Mouse (Mus musculus) adrenal gland, adult 2 months (tissue): ENCODE measurements around the gene Morc3. TPM values are rescaled to one million over a fixed set of nuclear protein-coding genes. Genes with fewer than 3 reads are reported as not detected.
A peak's percentile ranks its signal among the peaks of the same experiment; 100 is the strongest.

Experiments used
- DNase-seq: peaks from one replicate; pipeline ENCODE4 v3.0.0; 2021
- polyA plus RNA-seq: library from polyadenylated mRNA; depleted of rRNA; stranded (reverse); fragments of >200 nt; gene quantifications from 2 replicates; pipeline ENCODE4 v1.2.3, GENCODE M21; 2012
- total RNA-seq, 2 experiments: library from RNA; stranded (reverse); gene quantifications; 2 replicates each; pipeline ENCODE4 v1.2.3; 2021

Gene Morc3
- total and polyA plus RNA-seq, 3 experiments, result 1.5 to 30.9 (median 28.0) TPM

DNA sequence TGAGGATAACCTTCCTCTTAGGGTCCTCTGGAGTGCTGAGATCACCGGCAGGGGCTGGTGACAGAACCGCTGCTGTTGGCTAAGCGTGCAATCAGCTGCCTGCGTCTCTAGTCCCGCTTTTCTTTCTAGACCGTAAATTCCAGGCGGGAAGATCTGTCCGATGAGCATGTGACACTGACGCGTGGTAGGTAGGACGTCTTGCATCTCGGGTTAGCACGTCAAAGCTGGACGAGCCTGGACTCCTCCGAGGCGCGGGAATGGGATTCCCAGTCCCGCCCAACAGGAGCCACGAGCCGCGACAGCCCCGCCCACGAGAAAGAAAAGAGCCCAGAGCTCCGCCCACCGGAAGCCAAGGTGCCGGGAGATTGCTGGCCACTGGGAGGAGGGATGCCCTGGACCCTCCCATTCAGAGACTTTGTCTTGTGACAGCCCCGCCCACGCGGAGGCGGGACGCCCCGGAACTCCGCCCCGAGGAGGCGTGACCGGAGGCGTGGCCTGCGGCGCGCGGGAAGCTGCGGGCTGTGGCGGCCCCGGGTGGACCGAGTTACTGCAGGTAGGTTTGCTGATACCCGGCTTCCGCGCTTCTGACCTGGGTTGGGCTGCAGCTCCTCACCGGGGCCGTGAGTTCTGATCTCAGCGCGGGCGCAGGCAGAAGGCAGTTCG lies 51.6 kb downstream of the Morc3 start, which contains the start of gene Chaf1b:
Chaf1b (plus strand) TSS at position 479 of the 663 bp plus-strand sequence.
- DNase-seq, result peak; percentile 98

- peak; percentile 31 for DNase-seq
Observed at GRCm38 (mm10) chr16:93884086-93884721, 52.3 kb downstream of the Morc3 start.

DNA sequence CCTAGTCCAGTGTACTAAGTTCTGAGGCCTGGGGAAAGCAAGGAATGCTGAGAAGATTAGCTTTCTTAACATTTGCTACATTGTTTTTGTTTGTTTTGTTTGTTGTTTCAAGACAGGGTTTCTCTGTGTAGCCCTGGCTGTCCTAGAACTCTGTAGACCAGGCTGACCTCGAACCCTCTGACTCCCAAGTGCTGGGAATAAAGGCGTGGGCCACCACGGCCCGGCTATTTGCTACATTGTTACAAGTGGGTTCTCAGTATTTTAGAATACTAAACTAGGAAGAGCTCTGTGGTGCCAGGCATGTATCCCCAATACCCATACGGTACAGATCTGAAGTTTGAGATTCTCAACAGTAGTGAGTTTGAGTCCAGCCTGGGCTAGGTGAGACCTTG lies 52.8 kb downstream of the Morc3 start:
- DNase-seq, result no peak

DNA sequence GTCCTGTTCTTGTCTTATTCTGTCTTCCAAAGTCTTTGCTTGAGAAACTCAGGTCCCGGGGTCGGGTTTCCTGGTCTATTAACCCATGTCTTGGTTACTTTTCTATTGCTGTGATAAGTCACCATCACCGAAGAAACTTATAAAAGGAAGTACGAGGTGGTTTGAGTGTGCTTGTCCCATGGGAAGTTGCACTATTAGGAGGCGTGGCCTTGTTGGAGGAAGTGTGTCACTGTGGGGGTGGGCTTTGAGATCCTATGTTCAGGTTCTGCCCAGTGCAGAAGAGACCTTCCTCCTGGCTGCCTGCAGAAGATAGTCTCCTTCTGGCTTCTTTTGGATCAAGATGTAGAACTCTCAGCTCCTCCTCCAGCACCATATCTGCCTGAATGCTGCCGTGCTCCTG lies 56.6 kb downstream of the Morc3 start:
- DNase-seq, result no peak

- no peak for DNase-seq
Observed at GRCm38 (mm10) chr16:93890948-93891604, 59.2 kb downstream of the Morc3 start.

GRCm38 (mm10) chr16:93893285-93893684 lies 61.4 kb downstream of the Morc3 start:
- no peak for DNase-seq

GRCm38 (mm10) chr16:93903027-93903426 lies 71.1 kb downstream of the Morc3 start:
- no peak for DNase-seq

DNA sequence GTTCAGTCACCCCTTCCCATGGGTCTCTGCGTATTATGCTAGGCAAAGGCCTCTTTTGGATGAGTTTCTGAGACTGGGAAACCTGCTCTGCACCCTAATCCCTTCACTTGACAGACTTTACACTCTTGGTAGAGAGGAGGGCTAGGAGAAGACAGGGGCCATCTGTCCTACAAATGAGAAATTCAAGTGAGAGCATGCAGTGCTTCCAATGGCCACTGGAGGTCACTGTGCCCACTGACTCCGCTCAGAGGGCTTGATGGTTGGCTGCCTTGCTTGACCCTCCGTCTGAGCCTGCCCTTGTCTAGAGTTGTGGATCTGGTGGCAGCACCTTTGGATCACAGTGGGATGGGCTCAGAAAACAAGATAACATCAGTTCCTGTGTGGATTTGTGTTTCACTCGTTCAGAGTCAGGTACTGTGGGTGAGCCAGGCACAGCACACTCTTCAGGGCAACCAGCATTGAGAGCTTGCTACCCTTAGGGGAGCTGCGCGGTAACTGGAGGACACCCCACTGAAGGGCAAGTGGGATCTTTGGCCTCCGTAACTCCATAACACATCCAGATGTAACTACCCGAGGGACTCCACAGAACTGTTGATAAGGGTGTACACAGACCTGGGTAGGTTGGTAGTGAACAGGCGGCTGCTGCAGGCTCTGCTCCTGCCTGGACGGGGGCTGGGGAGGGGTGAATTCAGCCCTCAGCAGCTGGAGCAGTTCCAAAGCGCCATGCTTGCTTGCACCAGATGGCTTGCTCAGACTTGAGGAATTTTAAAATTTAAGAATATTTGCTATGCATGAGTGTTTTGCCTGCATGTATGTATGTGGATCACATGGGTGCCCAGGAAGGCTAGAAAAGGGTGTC lies 74.5 kb downstream of the Morc3 start:
- DNase-seq, result peak; percentile 47

DNA sequence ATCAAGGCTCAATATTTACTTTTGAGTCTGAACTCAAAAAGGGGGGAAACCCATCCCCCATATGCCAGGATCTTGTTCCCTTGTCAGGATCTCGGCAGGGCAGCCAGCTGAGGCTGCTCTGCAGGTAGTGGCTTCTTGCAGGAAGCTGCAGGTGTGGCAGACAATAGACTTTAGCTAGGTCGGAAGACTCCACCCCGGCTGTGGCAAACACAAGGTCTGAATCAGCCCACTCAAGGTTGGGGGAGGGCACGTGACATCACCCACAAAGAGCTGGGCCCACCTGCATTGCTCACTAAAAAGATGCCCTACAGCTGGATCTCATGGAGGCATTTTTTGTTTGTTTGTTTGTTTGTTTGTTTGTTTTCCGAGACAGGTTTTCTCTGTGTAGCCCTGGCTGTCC lies 75.8 kb downstream of the Morc3 start:
- DNase-seq, result no peak

GRCm38 (mm10) chr16:93908196-93908595 lies 76.3 kb downstream of the Morc3 start:
- no peak for DNase-seq

GRCm38 (mm10) chr16:93909936-93910335 lies 78.0 kb downstream of the Morc3 start:
- DNase-seq, result peak; percentile 33

GRCm38 (mm10) chr16:93910735-93911665 lies 79.1 kb downstream of the Morc3 start:
- DNase-seq, result no peak

DNA sequence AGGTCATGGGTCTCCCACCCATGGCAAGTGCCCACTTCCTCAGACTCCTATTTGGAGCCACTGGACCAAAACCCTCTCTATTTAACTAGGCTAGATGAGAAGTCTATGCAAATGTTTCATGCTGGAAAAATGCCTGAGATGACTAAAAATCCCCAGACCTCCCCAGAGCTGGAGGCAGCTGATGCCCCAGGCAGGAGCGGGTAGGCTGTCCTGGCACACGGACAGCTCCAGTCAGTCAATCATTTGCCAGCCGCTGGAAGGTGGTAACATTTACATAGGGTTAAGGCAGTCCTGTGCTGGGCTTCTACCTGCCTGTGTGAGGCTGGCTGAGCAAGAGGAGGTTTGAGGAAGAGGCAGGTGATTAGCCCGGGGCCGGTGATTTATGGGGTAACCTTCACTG lies 80.2 kb downstream of the Morc3 start:
- peak; percentile 39 for DNase-seq

GRCm38 (mm10) chr16:93912808-93913207 lies 80.9 kb downstream of the Morc3 start:
- DNase-seq, result no peak

DNA sequence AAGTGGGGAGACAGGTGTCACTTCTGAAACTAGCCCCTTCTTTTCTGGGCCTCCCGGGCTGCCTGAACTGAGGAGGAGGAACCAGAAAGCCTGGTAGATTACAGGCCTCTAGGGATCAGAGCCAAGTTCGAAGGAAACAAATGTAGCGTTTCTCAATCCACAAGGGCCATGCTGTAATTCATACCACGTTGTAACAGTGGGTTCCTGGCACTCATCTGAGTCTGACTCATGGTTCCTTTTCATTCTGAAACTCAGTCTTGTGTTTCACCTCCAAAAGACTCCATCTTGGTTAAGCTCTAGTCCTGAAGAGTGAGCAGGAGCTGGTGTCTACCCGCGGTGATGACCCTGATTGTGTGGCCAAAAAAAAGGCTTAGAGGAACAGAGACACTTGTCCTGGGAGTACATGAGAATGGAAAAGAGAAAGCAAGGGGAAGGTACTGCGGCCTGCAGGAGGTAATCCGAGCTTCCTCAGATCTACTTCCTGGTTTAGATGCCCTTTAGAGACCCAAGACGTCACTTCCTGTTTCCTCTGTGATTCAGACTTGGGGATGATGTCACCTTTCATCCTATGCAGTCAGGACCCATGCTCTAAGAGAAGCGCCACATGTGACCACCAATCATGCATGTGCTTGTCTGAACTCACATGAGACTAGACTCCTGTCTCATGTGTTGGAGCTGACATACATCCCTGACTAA lies 82.1 kb downstream of the Morc3 start:
- DNase-seq, result peak; percentile 69

DNA sequence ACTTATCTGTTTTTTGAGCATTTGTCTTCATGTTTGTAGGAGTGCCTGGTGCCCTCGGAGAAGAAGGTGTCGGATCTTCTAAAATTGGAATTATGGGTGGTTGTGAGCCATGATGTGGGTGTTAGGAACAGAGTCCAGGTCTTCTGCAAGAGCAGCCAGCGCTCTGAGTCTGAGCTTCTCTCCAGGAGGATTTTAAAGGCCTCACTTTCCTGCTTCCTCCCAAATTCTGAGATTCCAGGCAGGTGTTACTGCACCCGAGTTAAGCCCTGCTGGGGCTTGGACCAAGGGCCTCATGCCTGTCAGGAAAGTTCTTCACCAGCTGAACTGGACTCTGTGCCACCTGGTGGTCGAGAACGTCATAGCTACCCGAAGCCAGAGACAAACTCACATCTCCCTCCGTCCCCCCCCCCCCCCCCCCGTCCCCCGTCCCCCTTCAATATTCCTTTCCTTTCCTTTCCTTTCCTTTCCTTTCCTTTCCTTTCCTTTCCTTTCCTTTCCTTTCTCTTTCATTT lies 83.5 kb downstream of the Morc3 start:
- no peak for DNase-seq

DNA sequence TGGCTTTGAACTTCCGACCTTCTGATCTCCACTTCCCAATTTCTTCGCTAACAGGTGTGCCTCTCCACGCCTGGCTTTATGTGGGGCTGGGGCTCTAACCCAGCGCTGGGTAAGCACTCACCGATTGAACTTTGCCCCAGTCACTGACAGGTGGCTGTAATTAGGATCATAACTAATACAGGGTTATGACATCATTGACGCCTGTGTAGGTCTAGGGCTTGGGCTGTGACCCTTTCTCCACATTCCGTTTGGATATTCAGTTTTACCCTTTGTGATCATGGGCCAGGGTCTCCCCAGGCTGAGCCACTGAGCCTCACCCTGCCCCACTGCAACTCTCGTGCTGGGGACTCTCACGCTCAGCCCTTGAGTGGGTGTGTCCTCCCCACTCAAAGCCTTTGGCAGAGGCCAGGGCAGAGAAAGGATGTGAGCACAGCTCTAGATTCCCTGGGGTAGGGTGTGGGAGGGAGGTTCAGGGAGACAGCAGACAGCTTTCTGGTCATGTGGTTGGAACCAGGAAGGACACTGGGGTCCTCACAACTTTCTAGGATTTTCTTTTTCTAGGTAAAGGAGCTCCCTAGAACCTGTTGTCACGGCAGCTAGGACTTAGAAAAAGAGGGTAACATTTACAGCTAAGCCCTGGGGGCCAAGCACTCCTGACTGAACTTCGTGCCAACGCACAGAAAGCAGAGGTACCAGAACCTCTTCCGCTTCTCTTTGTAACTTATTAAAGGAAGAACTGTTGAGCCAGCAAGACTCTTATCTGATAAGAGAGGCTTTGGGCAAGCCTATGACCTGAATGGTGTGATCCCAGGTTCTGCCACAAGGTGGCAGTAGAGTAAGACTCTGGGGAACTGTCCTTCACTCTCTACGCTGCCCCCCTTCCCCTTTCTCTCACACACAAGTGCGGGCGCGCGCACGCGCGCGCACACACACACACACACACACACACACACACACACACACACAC lies 86.1 kb downstream of the Morc3 start:
- DNase-seq, result peak; percentile 82

DNA sequence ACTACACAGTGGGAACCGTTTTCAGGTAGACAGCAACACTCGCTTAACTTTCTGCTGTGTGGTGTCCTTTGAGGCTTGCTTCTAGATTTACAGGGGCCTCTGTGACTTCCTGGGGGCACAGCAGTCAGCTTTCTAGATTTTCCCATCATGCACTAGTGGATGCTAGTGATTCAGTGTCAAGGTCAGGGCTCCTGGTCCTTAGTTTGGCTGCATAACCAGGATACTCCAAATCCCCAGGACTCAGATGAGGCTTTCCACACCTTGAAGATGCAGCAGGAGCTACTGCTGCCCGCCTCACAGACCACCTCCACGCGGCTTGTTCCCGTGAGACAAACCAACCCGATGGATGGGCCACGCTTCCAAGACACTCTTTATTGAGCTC lies 86.7 kb downstream of the Morc3 start:
- no peak for DNase-seq

DNA sequence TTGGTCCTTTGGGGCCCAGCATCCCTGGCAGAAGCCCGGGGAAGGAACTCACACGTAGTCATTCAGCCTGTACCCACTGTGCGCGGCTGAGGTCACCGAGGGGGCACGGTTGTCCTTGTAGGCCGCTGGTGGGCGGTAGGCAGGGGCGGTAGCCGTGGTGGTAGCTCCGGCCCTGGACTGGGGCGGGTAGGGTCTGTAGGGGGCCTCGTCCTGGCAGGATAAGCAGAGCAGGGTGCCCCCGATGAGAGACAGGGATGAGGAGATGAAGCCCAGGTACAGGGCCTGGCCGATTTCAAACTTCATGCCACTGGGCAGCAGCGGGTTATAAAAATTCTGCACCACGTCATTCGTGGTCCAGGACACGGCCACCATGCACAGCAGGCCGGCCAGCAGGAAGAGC lies 87.3 kb downstream of the Morc3 start:
- no peak for DNase-seq
